In genomic region chr17:12991194-12991634, GRCm38 (mm10) we compare ENCODE assay signal across 8 mouse cellular contexts. TPM values are rescaled to one million over a fixed set of nuclear protein-coding genes. Genes with fewer than 3 reads are reported as not detected.
DNase-seq lines count a peak whose midpoint lies in the region; ATAC-seq and TF ChIP-seq lines count a peak whose summit lies in the region.

No protein-coding gene starts in this region.

- H3K9ac ChIP-seq in forebrain, embryonic 16.5 days (replicated peaks; ENCODE audit: low read depth, low read length): peak overlapping the region; percentile 91
- peak overlapping the region; percentile 100 for H3K9ac ChIP-seq in kidney, embryonic 15.5 days

- no peaks in the 10 kb centered on the region; the same call in none of the 2 replicates for H3K4me1 ChIP-seq in bone marrow, adult 2 months (ENCODE audit: control insufficient read depth, insufficient read depth, low read length)
- peaks cover 15% of the 10 kb centered on the region for H3K4me1 ChIP-seq in forebrain, embryonic 16.5 days (replicated peaks; ENCODE audit: control insufficient read depth, insufficient read depth, low read length)
- H3K4me1 ChIP-seq in kidney, embryonic 15.5 days: peaks cover 15% of the 10 kb centered on the region

- H3K36me3 ChIP-seq in forebrain, embryonic 16.5 days (ENCODE audit: control insufficient read depth, insufficient read depth): no peaks in the 10 kb centered on the region
- H3K36me3 ChIP-seq in kidney, embryonic 15.5 days: peaks cover 13% of the 10 kb centered on the region
- no peaks in the 10 kb centered on the region for H3K36me3 ChIP-seq in macrophage (ENCODE audit: inconsistent target)
- no peaks in the 10 kb centered on the region for H3K36me3 ChIP-seq in splenic B cell, adult 2 months (ENCODE audit: control insufficient read depth, insufficient read depth, low read length, poor library complexity, severe bottlenecking)

- DNase-seq in heart, adult 11 months: peak; percentile 88
- DNase-seq in heart, adult 8-10 months (ENCODE audit: low spot score): no peak
- DNase-seq in splenic B cell, adult 2 months (ENCODE audit: low read depth, low spot score): peak; percentile 71
- no peak for DNase-seq in frontal cortex, postnatal 36 days (ENCODE audit: low spot score in 2 of 2)

- H3K4me2 ChIP-seq in forebrain, embryonic 16.5 days (ENCODE audit: low read length): peak overlapping the region; percentile 94
- H3K4me2 ChIP-seq in kidney, embryonic 15.5 days: peak overlapping the region; percentile 66

- H3K79me2 ChIP-seq in macrophage (ENCODE audit: inconsistent target): peaks cover 47% of the 10 kb centered on the region

- WGBS in bone marrow, adult 2 months: under 1% methylated on average over 12 of the region's 12 CpGs
- WGBS in forebrain, embryonic 16.5 days: 1% methylated on average over 12 of the region's 12 CpGs
- WGBS in kidney, embryonic 15.5 days: 2% methylated on average over 12 of the region's 12 CpGs
- WGBS in macrophage (ENCODE audit: missing documents): under 1% methylated on average over 12 of the region's 12 CpGs

- H3K4me3 ChIP-seq in bone marrow, adult 2 months (replicated peaks; ENCODE audit: control insufficient read depth, low read depth, low read length): peak overlapping the region; percentile 76
- peak overlapping the region; percentile 65 for H3K4me3 ChIP-seq in forebrain, embryonic 16.5 days (replicated peaks; ENCODE audit: low read length)
- peak overlapping the region; percentile 93 for H3K4me3 ChIP-seq in kidney, embryonic 15.5 days (replicated peaks)
- H3K4me3 ChIP-seq in macrophage (ENCODE audit: inconsistent target): peak overlapping the region; percentile 77

- no peak for TF ChIP-seq CTCF in bone marrow, adult 2 months (IDR thresholded peaks at IDR 0.05; ENCODE audit: control insufficient read depth, insufficient read depth, low read length)

- ATAC-seq in forebrain, embryonic 16.5 days: no peak
- no peak for ATAC-seq in kidney, embryonic 15.5 days (replicated peaks; ENCODE audit: low FRiP score)

- no peaks in the 10 kb centered on the region for H3K27me3 ChIP-seq in forebrain, embryonic 16.5 days (replicated peaks; ENCODE audit: control insufficient read depth, insufficient read depth, low read length)
- H3K27me3 ChIP-seq in kidney, embryonic 15.5 days: no peaks in the 10 kb centered on the region
- H3K27me3 ChIP-seq in splenic B cell, adult 2 months (ENCODE audit: control insufficient read depth, insufficient read depth, low read length, poor library complexity, severe bottlenecking): no peaks in the 10 kb centered on the region

- H3K9me3 ChIP-seq in forebrain, embryonic 16.5 days (ENCODE audit: control insufficient read depth, low read length): no peaks in the 10 kb centered on the region
- H3K9me3 ChIP-seq in kidney, embryonic 15.5 days (replicated peaks): no peaks in the 10 kb centered on the region

- TF ChIP-seq POLR2A in bone marrow, adult 2 months (IDR thresholded peaks at IDR 0.05; ENCODE audit: borderline replicate concordance, control insufficient read depth, low read depth, low read length): no peak

- peak overlapping the region; percentile 100 for H3K27ac ChIP-seq in bone marrow, adult 2 months (ENCODE audit: control insufficient read depth, insufficient read depth, low read depth, low read length, poor library complexity)
- H3K27ac ChIP-seq in forebrain, embryonic 16.5 days (ENCODE audit: low read length): peak overlapping the region; percentile 97
- H3K27ac ChIP-seq in kidney, embryonic 15.5 days: peak overlapping the region; percentile 99
- H3K27ac ChIP-seq in macrophage: peak overlapping the region; percentile 87

RNA-seq across cellular contexts. Expression of gene Wtap, which starts 2.8 kb away (rescaled TPM):
- 10 to 100 TPM; 31.7 to 33.9 (median 32.4) TPM for total RNA-seq in heart, adult 8-10 months (2022)
- 46.2 and 67.4 TPM in 2 replicates for polyA plus RNA-seq in bone marrow, adult 2 months (2011; ENCODE audit: insufficient read depth, insufficient read length, low replicate concordance, missing spikeins)
- polyA plus RNA-seq in forebrain, embryonic 16.5 days (2015; fragmentation: Nextera tagmentation; extraction: Ambion mirVana): 155 and 168 TPM in 2 replicates
- 134 and 139 TPM in 2 replicates for polyA plus RNA-seq in kidney, embryonic 15.5 days (2015; fragmentation: Nextera tagmentation; extraction: Ambion mirVana)
- total RNA-seq in macrophage (2018; cell fraction: chromatin; rRNA removed): 100 to 1,000 TPM; 187 to 359 (median 280) TPM
- total RNA-seq in macrophage (2018; cell fraction: cytosol; rRNA removed): 100 to 1,000 TPM in 17 of 26 experiments, 10 to 100 TPM in 9; 91.4 to 125 (median 106) TPM
- total RNA-seq in macrophage (2018; cell fraction: nucleus; rRNA removed): 100 to 1,000 TPM; 143 to 274 (median 204) TPM
- 87.5 to 118 TPM (median 87.8 TPM) in 3 replicates for polyA plus RNA-seq in macrophage (2018)

RNA-seq across cellular contexts. Expression of gene Sod2, which starts 15.4 kb away (rescaled TPM):
- 1,000 to 10,000 TPM; 1,030 to 1,116 (median 1,059) TPM for total RNA-seq in heart, adult 8-10 months (2022)
- 33.4 and 38.2 TPM in 2 replicates for polyA plus RNA-seq in bone marrow, adult 2 months (2011; ENCODE audit: insufficient read depth, insufficient read length, low replicate concordance, missing spikeins)
- polyA plus RNA-seq in forebrain, embryonic 16.5 days (2015; fragmentation: Nextera tagmentation; extraction: Ambion mirVana): 107 and 120 TPM in 2 replicates
- 140 and 141 TPM in 2 replicates for polyA plus RNA-seq in kidney, embryonic 15.5 days (2015; fragmentation: Nextera tagmentation; extraction: Ambion mirVana)
- total RNA-seq in macrophage (2018; cell fraction: chromatin; rRNA removed): 1,000 to 10,000 TPM in 18 of 26 experiments, 100 to 1,000 TPM in 6, 10 to 100 TPM in 2; 79.0 to 4,432 (median 1,479) TPM
- total RNA-seq in macrophage (2018; cell fraction: cytosol; rRNA removed): 1,000 to 10,000 TPM in 1 of 26 experiments, 100 to 1,000 TPM in 20, 10 to 100 TPM in 5; 61.1 to 1,206 (median 571) TPM
- 1,000 to 10,000 TPM in 9 of 26 experiments, 100 to 1,000 TPM in 15, 10 to 100 TPM in 2; 39.7 to 1,763 (median 855) TPM for total RNA-seq in macrophage (2018; cell fraction: nucleus; rRNA removed)
- polyA plus RNA-seq in macrophage (2018): 43.6 to 99.3 TPM (median 89.5 TPM) in 3 replicates

RNA-seq across cellular contexts. Expression of gene Acat2, which starts 30.7 kb away (rescaled TPM):
- 1 to 10 TPM; 4.2 to 7.1 (median 6.1) TPM for total RNA-seq in heart, adult 8-10 months (2022)
- 10.8 and 17.1 TPM in 2 replicates for polyA plus RNA-seq in bone marrow, adult 2 months (2011; ENCODE audit: insufficient read depth, insufficient read length, low replicate concordance, missing spikeins)
- 336 and 338 TPM in 2 replicates for polyA plus RNA-seq in forebrain, embryonic 16.5 days (2015; fragmentation: Nextera tagmentation; extraction: Ambion mirVana)
- 136 and 145 TPM in 2 replicates for polyA plus RNA-seq in kidney, embryonic 15.5 days (2015; fragmentation: Nextera tagmentation; extraction: Ambion mirVana)
- total RNA-seq in macrophage (2018; cell fraction: chromatin; rRNA removed): 10 to 100 TPM in 2 of 26 experiments, 1 to 10 TPM in 24; 2.7 to 12.9 (median 5.5) TPM
- 10 to 100 TPM in 20 of 26 experiments, 1 to 10 TPM in 6; 7.1 to 18.9 (median 13.1) TPM for total RNA-seq in macrophage (2018; cell fraction: cytosol; rRNA removed)
- total RNA-seq in macrophage (2018; cell fraction: nucleus; rRNA removed): 10 to 100 TPM in 5 of 26 experiments, 1 to 10 TPM in 21; 4.3 to 24.3 (median 7.2) TPM
- 7.0 to 21.1 TPM (median 15.6 TPM) in 3 replicates for polyA plus RNA-seq in macrophage (2018)

RNA-seq across cellular contexts. Expression of gene Acat3, which starts 50.8 kb away (rescaled TPM):
- under 1 TPM in 1 of 4 experiments, not detected in 3; 0.12 TPM for total RNA-seq in heart, adult 8-10 months (2022)
- 0.75 and 1.2 TPM in 2 replicates for polyA plus RNA-seq in bone marrow, adult 2 months (2011; ENCODE audit: insufficient read depth, insufficient read length, low replicate concordance, missing spikeins)
- 1.0 and 1.1 TPM in 2 replicates for polyA plus RNA-seq in forebrain, embryonic 16.5 days (2015; fragmentation: Nextera tagmentation; extraction: Ambion mirVana)
- polyA plus RNA-seq in kidney, embryonic 15.5 days (2015; fragmentation: Nextera tagmentation; extraction: Ambion mirVana): 2.2 and 3.4 TPM in 2 replicates
- total RNA-seq in macrophage (2018; cell fraction: chromatin; rRNA removed): 1 to 10 TPM in 5 of 26 experiments, under 1 TPM in 2, not detected in 19; 0.71 to 6.1 (median 2.7) TPM
- under 1 TPM in 13 of 26 experiments, not detected in 13; 0.07 to 0.43 (median 0.13) TPM for total RNA-seq in macrophage (2018; cell fraction: cytosol; rRNA removed)
- total RNA-seq in macrophage (2018; cell fraction: nucleus; rRNA removed): 1 to 10 TPM in 3 of 26 experiments, under 1 TPM in 3, not detected in 20; 0.40 to 7.9 (median 1.0) TPM
- 0.39 TPM in 1 of 3 replicates, not detected in the others for polyA plus RNA-seq in macrophage (2018)

Comparison
In these comparisons a context has a peak if more than half of its experiments do, and no peak if none do; other contexts are left out.
1. DNase-seq: peak in heart, adult 11 months (single experiment) and splenic B cell, adult 2 months (single experiment); none in heart, adult 8-10 months (single experiment) and frontal cortex, postnatal 36 days (0 of 2).
2. Peak in every context shown above with its lines, with median percentiles within 50 percentile points of each other: H3K27ac ChIP-seq and H3K4me3 ChIP-seq.